Mouse (Mus musculus): ENCODE results near the gene Lbhd2. TPM values are rescaled to one million over a fixed set of nuclear protein-coding genes. Genes with fewer than 3 reads are reported as not detected.

The Lbhd2 gene
- 1.6 and 2.0 TPM in 2 replicates for polyA plus RNA-seq (2015; fragmentation: Nextera tagmentation; extraction: Ambion mirVana)

GRCm38 (mm10) chr12:111406622-111407021 is at the start of gene Lbhd2:
Lbhd2 (plus strand) TSS chr12:111406809.
- H3K9ac ChIP-seq = 0 out of 2 replicates have a peak within 1 kb of the TSS, but pooled peaks have one; percentile 16
- peaks cover 4% of the 10 kb centered on the region for H3K4me1 ChIP-seq (replicated peaks)
- peak within 1 kb of the TSS; percentile 51 for H3K4me2 ChIP-seq (replicated peaks)
- no peak for ATAC-seq
- H3K27me3 ChIP-seq (replicated peaks) = peaks cover 43% of the 10 kb centered on the region
- H3K4me3 ChIP-seq (replicated peaks) = peak within 1 kb of the TSS; percentile 13; the same call in 1 of the 2 replicates
- H3K27ac ChIP-seq = no peak within 1 kb of the TSS
- no peaks in the 10 kb centered on the region for H3K9me3 ChIP-seq
- WGBS = 2% methylated on average over 24 of the region's 24 CpGs
- H3K36me3 ChIP-seq = no peaks in the 10 kb centered on the region

- Histone ChIP-seq H3K9me3 (no peaks in the 10 kb centered on the region), H3K4me3 (replicated peaks) (no peak overlapping the region), H3K9ac (no peak overlapping the region), H3K4me2 (replicated peaks) (no peak overlapping the region), H3K27ac (no peak overlapping the region), H3K27me3 (replicated peaks) (no peaks in the 10 kb centered on the region), H3K4me1 (replicated peaks) (peaks cover 52% of the 10 kb centered on the region), H3K36me3 (no peaks in the 10 kb centered on the region)
- no peak for ATAC-seq
- 77% methylated on average over 16 of the region's 16 CpGs for WGBS
These were observed 45.9 kb upstream of the Lbhd2 start for GRCm38 (mm10) chr12:111360671-111361070.

- H3K27ac ChIP-seq = peak overlapping the region; percentile 18; the same call in 1 of the 2 replicates
- ATAC-seq = peak; percentile 46
- H3K9ac ChIP-seq = no peak overlapping the region
- H3K4me3 ChIP-seq (replicated peaks) = no peak overlapping the region
- no peak overlapping the region for H3K4me2 ChIP-seq (replicated peaks)
- peaks cover 44% of the 10 kb centered on the region for H3K4me1 ChIP-seq (replicated peaks)
- 46% methylated on average over 14 of the region's 14 CpGs for WGBS
- no peaks in the 10 kb centered on the region for H3K27me3 ChIP-seq (replicated peaks)
- no peaks in the 10 kb centered on the region for H3K36me3 ChIP-seq
- H3K9me3 ChIP-seq = no peaks in the 10 kb centered on the region
These were observed 45.1 kb upstream of the Lbhd2 start for GRCm38 (mm10) chr12:111361319-111362098.

GRCm38 (mm10) chr12:111364234-111364633 is 42.4 kb upstream of the Lbhd2 start:
- 87% methylated on average over 3 of the region's 3 CpGs for WGBS
- Histone ChIP-seq H3K4me1 (replicated peaks) (peaks cover 54% of the 10 kb centered on the region), H3K36me3 (no peaks in the 10 kb centered on the region), H3K9ac (no peak overlapping the region), H3K4me3 (replicated peaks) (no peak overlapping the region), H3K4me2 (replicated peaks) (no peak overlapping the region), H3K27me3 (replicated peaks) (no peaks in the 10 kb centered on the region), H3K9me3 (no peaks in the 10 kb centered on the region), H3K27ac (no peak overlapping the region)
- ATAC-seq = no peak

- no peak overlapping the region for H3K4me3 ChIP-seq (replicated peaks)
- ATAC-seq = no peak; the same call in 1 of the 2 replicates
- H3K9ac ChIP-seq = no peak overlapping the region
- WGBS = 68% methylated on average over 7 of the region's 7 CpGs
- H3K27me3 ChIP-seq (replicated peaks) = no peaks in the 10 kb centered on the region
- peaks cover 44% of the 10 kb centered on the region for H3K4me1 ChIP-seq (replicated peaks)
- no peak overlapping the region for H3K27ac ChIP-seq
- H3K36me3 ChIP-seq = no peaks in the 10 kb centered on the region
- no peak overlapping the region for H3K4me2 ChIP-seq (replicated peaks)
- H3K9me3 ChIP-seq = no peaks in the 10 kb centered on the region
These were observed 39.5 kb upstream of the Lbhd2 start for GRCm38 (mm10) chr12:111367065-111367464.

GRCm38 (mm10) chr12:111370249-111370648 is 36.4 kb upstream of the Lbhd2 start:
- Histone ChIP-seq H3K36me3 (no peaks in the 10 kb centered on the region), H3K4me3 (replicated peaks) (no peak overlapping the region), H3K27ac (no peak overlapping the region), H3K9ac (no peak overlapping the region), H3K4me2 (replicated peaks) (no peak overlapping the region), H3K9me3 (no peaks in the 10 kb centered on the region), H3K27me3 (replicated peaks) (no peaks in the 10 kb centered on the region), H3K4me1 (replicated peaks) (peaks cover 44% of the 10 kb centered on the region)
- WGBS = 46% methylated on average over 4 of the region's 4 CpGs
- peak; percentile 29 for ATAC-seq

- peaks cover 47% of the 10 kb centered on the region for H3K4me1 ChIP-seq (replicated peaks)
- no peaks in the 10 kb centered on the region for H3K27me3 ChIP-seq (replicated peaks)
- H3K9ac ChIP-seq = no peak overlapping the region
- H3K9me3 ChIP-seq = no peaks in the 10 kb centered on the region
- no peak overlapping the region for H3K4me2 ChIP-seq (replicated peaks)
- no peak for ATAC-seq
- WGBS = 78% methylated on average over 7 of the region's 7 CpGs
- H3K36me3 ChIP-seq = no peaks in the 10 kb centered on the region
- no peak overlapping the region for H3K27ac ChIP-seq
- H3K4me3 ChIP-seq (replicated peaks) = no peak overlapping the region
These were observed 34.7 kb upstream of the Lbhd2 start for GRCm38 (mm10) chr12:111371905-111372304.

GRCm38 (mm10) chr12:111373411-111373810 is 33.2 kb upstream of the Lbhd2 start:
- H3K9ac ChIP-seq = no peak overlapping the region
- H3K4me2 ChIP-seq (replicated peaks) = peak overlapping the region; percentile 20; the same call in 1 of the 2 replicates

GRCm38 (mm10) chr12:111374727-111375126 is 31.9 kb upstream of the Lbhd2 start:
- Histone ChIP-seq H3K27me3 (replicated peaks) (no peaks in the 10 kb centered on the region), H3K9ac (no peak overlapping the region), H3K9me3 (no peaks in the 10 kb centered on the region), H3K4me1 (replicated peaks) (peaks cover 27% of the 10 kb centered on the region), H3K4me3 (replicated peaks) (no peak overlapping the region), H3K4me2 (replicated peaks) (peak overlapping the region; percentile 76), H3K36me3 (no peaks in the 10 kb centered on the region), H3K27ac (0 out of 2 replicates have a peak overlapping the region, but pooled peaks have one; percentile 28)
- WGBS = 36% methylated on average over 10 of the region's 10 CpGs
- ATAC-seq = no peak

More at GRCm38 (mm10) chr12:111373411-111373810, 33.2 kb upstream of the Lbhd2 start:
- Histone ChIP-seq H3K36me3 (no peaks in the 10 kb centered on the region), H3K4me3 (replicated peaks) (no peak overlapping the region), H3K9me3 (no peaks in the 10 kb centered on the region), H3K27ac (no peak overlapping the region), H3K4me1 (replicated peaks) (peaks cover 39% of the 10 kb centered on the region), H3K27me3 (replicated peaks) (no peaks in the 10 kb centered on the region)
- ATAC-seq = no peak
- WGBS = 53% methylated on average over 6 of the region's 6 CpGs

GRCm38 (mm10) chr12:111375559-111375958 is 31.1 kb upstream of the Lbhd2 start:
- peaks cover 27% of the 10 kb centered on the region for H3K4me1 ChIP-seq (replicated peaks)
- peak overlapping the region; percentile 76 for H3K4me2 ChIP-seq (replicated peaks)
- 0 out of 2 replicates have a peak overlapping the region, but pooled peaks have one; percentile 37 for H3K27ac ChIP-seq
- H3K36me3 ChIP-seq = no peaks in the 10 kb centered on the region
- no peaks in the 10 kb centered on the region for H3K27me3 ChIP-seq (replicated peaks)
- 38% methylated on average over 12 of the region's 12 CpGs for WGBS
- H3K9me3 ChIP-seq = no peaks in the 10 kb centered on the region
- H3K4me3 ChIP-seq (replicated peaks) = peak overlapping the region; percentile 97
- peak overlapping the region; percentile 97; the same call in 1 of the 2 replicates for H3K9ac ChIP-seq
- ATAC-seq = no peak

- WGBS = 13% methylated on average over 6 of the region's 6 CpGs
- ATAC-seq = no peak
- H3K27ac ChIP-seq = peak overlapping the region; percentile 37
These were observed 30.6 kb upstream of the Lbhd2 start for GRCm38 (mm10) chr12:111376053-111376452.

GRCm38 (mm10) chr12:111376826-111377331 is 29.7 kb upstream of the Lbhd2 start:
- peak; percentile 35 for ATAC-seq
- under 1% methylated on average over 49 of the region's 49 CpGs for WGBS

More at GRCm38 (mm10) chr12:111376053-111376452, 30.6 kb upstream of the Lbhd2 start:
- Histone ChIP-seq H3K4me2 (replicated peaks) (peak overlapping the region; percentile 76), H3K4me1 (replicated peaks) (peaks cover 25% of the 10 kb centered on the region), H3K36me3 (no peaks in the 10 kb centered on the region), H3K9me3 (no peaks in the 10 kb centered on the region), H3K9ac (peak overlapping the region; percentile 97; the same call in 1 of the 2 replicates), H3K4me3 (replicated peaks) (peak overlapping the region; percentile 97), H3K27me3 (replicated peaks) (no peaks in the 10 kb centered on the region)

More at GRCm38 (mm10) chr12:111376826-111377331, 29.7 kb upstream of the Lbhd2 start:
- Histone ChIP-seq H3K9me3 (no peaks in the 10 kb centered on the region), H3K27me3 (replicated peaks) (no peaks in the 10 kb centered on the region), H3K36me3 (no peaks in the 10 kb centered on the region), H3K9ac (peak overlapping the region; percentile 97), H3K4me1 (replicated peaks) (peaks cover 24% of the 10 kb centered on the region), H3K4me3 (replicated peaks) (peak overlapping the region; percentile 97), H3K4me2 (replicated peaks) (peak overlapping the region; percentile 76), H3K27ac (peak overlapping the region; percentile 97)

All from intestine, embryonic 15.5 days (tissue).